Mouse (Mus musculus): Measurements from ENCODE around the gene Hoxd9.

DNA sequence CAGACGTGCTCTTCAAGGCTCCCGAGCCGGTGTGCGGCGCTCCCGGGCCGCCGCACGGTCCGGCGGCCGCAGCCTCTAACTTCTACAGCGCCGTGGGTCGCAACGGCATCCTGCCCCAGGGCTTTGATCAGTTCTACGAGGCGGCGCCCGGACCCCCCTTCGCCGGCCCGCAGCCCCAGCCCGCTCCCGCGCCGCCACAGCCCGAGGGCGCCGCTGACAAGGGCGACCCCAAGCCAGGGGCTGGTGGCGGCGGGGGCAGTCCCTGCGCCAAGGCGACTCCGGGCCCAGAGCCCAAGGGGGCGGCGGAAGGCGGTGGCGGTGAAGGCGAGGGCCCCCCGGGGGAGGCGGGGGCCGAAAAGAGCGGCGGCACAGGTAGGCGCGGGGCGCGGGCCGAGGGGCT lies 14.7 kb upstream of the Hoxd9 start:
- TF ChIP-seq POLR2A (IDR thresholded peaks at IDR 0.05; ENCODE audit: control insufficient read depth, extremely low read depth, insufficient read depth, low read length, poor library complexity) (no peak), CTCF (IDR thresholded peaks at IDR 0.05; ENCODE audit: borderline replicate concordance, control insufficient read depth, extremely low read depth, insufficient read depth, low read length, poor library complexity) (no peak)

All from thymus, adult 2 months (tissue).